Mouse (Mus musculus) heart, embryonic 12.5 days (tissue): ENCODE results near the gene Foxc2. TPM values are rescaled to one million over a fixed set of nuclear protein-coding genes. Genes with fewer than 3 reads are reported as not detected.

Experiments used
- ATAC-seq: fragments of 200-750 bp; cut with Nextera tagmentation; 2 replicates; pipeline ENCODE4 v1.8.0; 2017; ENCODE audit warnings: moderate TSS enrichment, moderate library complexity; ENCODE audit not compliant: insufficient number of reproducible peaks, low FRiP score
- H3K27ac ChIP-seq: fragments of 300-500 bp; sonication (generic); 2 replicates; pipeline ENCODE4 v1.5.1; 2016; ENCODE audit warnings: mild to moderate bottlenecking, moderate library complexity; ENCODE audit not compliant: poor library complexity, severe bottlenecking
- H3K27me3 ChIP-seq: fragments of 300-500 bp; sonication (generic); replicated peaks from 2 replicates; pipeline ENCODE4 v1.6.1; 2016; ENCODE audit warnings: mild to moderate bottlenecking, moderate library complexity
- H3K36me3 ChIP-seq: fragments of 300-500 bp; sonication (generic); 2 replicates; pipeline ENCODE4 v1.6.1; 2016; ENCODE audit warnings: mild to moderate bottlenecking, moderate library complexity
- H3K4me1 ChIP-seq: fragments of 300-500 bp; sonication (generic); replicated peaks from 2 replicates; pipeline ENCODE4 v1.6.1; 2016; ENCODE audit warnings: mild to moderate bottlenecking
- H3K4me2 ChIP-seq: fragments of 300-500 bp; sonication (generic); 2 replicates; pipeline ENCODE4 v1.6.1; 2016; ENCODE audit warnings: mild to moderate bottlenecking, moderate library complexity
- H3K4me3 ChIP-seq: fragments of 300-500 bp; sonication (generic); 2 replicates; pipeline ENCODE4 v1.5.1; 2016; ENCODE audit warnings: mild to moderate bottlenecking
- H3K9ac ChIP-seq: fragments of 300-500 bp; sonication (generic); 2 replicates; pipeline ENCODE4 v1.6.1; 2016; ENCODE audit warnings: mild to moderate bottlenecking, moderate library complexity
- H3K9me3 ChIP-seq: fragments of 300-500 bp; sonication (generic); replicated peaks from 2 replicates; pipeline ENCODE4 v1.6.1; 2016; ENCODE audit warnings: mild to moderate bottlenecking, moderate library complexity
- WGBS: fragments of 180-500 bp; shearing (Covaris S2); methylation state at CpG from one replicate; pipeline ENCODE4 v1.1.7; 2016; 5-methylcytosine and 5-hydroxymethylcytosine counted together
- polyA plus RNA-seq: library from polyadenylated mRNA; unstranded; fragments of >200 nt; fragmentation: Nextera tagmentation; extraction: Ambion mirVana; gene quantifications from 2 replicates; pipeline ENCODE4 v1.2.1, GENCODE M21; 2016

The Foxc2 gene
- polyA plus RNA-seq, 1 experiment from 2014 or later: 20.8 TPM

DNA sequence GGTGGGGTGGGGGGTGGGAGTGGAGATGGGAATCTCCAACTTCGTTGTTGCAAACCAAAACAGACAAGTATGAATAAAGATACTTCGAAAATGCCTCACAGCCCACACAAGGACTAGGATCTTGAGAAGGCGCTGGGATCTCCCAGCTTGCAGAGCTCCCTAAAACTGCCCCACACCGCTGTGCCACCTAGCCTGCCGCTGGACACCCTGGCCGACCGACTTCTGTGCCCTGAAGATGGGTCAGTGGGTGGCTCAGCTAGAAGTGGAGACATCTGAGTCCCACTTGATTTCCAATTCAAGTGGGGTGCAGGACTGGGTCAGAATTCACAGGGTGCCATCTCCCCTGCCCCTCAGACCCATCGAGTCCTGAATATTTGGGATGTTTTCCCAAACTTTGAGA, 5.7 kb downstream of the Foxc2 start:
- peak overlapping the region; percentile 67 for H3K4me2 ChIP-seq
- ATAC-seq: no peak
- H3K4me3 ChIP-seq: peak overlapping the region; percentile 76
- no peaks in the 10 kb centered on the region for H3K9me3 ChIP-seq
- H3K4me1 ChIP-seq: peaks cover 47% of the 10 kb centered on the region
- H3K9ac ChIP-seq: peak overlapping the region; percentile 48; the same call in 1 of the 2 replicates
- H3K36me3 ChIP-seq: peaks cover 10% of the 10 kb centered on the region
- H3K27me3 ChIP-seq: peaks cover 82% of the 10 kb centered on the region
- H3K27ac ChIP-seq: no peak overlapping the region
- WGBS: 38% methylated on average over 8 of the region's 8 CpGs

DNA sequence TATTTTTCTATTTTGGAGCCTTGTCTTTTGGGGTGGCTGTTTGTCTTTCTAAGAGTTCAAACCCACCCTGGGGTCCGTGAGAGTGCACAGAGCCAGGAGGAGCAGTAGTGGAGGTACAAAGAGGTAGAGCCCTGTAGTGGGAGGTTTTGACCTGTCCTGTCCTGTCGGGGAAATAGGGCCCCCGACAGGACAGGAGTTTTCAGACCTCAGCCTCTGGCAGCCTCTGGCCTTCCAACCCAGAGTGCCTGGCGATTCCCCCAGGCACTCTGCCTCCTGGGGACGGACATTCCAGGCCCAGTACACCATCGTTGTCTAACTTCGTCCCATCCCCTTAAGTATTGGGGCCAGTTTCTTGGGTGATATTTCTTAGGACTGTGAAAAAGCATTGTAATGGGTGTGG, 6.4 kb downstream of the Foxc2 start:
- no peak for ATAC-seq
- Histone ChIP-seq H3K9me3 (no peaks in the 10 kb centered on the region), H3K36me3 (peaks cover 10% of the 10 kb centered on the region), H3K27me3 (peaks cover 82% of the 10 kb centered on the region), H3K4me3 (no peak overlapping the region), H3K9ac (0 out of 2 replicates have a peak overlapping the region, but pooled peaks have one; percentile 48), H3K4me1 (peaks cover 51% of the 10 kb centered on the region), H3K4me2 (peak overlapping the region; percentile 67; the same call in 1 of the 2 replicates), H3K27ac (no peak overlapping the region)
- 33% methylated on average over 7 of the region's 7 CpGs for WGBS

DNA sequence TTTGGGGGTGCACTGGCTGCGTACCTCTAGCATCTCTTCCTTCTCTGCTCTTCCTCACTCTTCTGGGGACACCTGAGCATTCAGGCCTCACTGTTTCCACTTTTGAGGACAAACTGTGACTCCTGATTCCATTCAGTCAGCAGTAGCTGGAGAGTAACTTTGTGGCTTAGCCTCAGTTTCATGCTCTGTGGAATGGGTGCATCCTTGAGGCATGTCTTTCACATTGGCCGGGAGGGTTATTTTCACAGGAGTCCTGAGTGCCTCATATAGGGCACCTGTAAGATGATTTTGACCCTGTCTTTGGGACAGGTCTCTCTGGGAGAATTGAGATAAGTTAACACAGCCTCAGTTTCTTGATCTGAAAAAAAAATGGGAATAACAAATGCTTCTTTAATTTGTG, 7.1 kb downstream of the Foxc2 start:
- peaks cover 54% of the 10 kb centered on the region for H3K4me1 ChIP-seq
- no peak overlapping the region for H3K4me3 ChIP-seq
- H3K27me3 ChIP-seq: peaks cover 79% of the 10 kb centered on the region
- ATAC-seq: no peak
- no peak overlapping the region for H3K27ac ChIP-seq
- 0 out of 2 replicates have a peak overlapping the region, but pooled peaks have one; percentile 67 for H3K4me2 ChIP-seq
- WGBS: 80% methylated on average over 2 of the region's 2 CpGs
- H3K9ac ChIP-seq: no peak overlapping the region
- peaks cover 10% of the 10 kb centered on the region for H3K36me3 ChIP-seq
- H3K9me3 ChIP-seq: no peaks in the 10 kb centered on the region

DNA sequence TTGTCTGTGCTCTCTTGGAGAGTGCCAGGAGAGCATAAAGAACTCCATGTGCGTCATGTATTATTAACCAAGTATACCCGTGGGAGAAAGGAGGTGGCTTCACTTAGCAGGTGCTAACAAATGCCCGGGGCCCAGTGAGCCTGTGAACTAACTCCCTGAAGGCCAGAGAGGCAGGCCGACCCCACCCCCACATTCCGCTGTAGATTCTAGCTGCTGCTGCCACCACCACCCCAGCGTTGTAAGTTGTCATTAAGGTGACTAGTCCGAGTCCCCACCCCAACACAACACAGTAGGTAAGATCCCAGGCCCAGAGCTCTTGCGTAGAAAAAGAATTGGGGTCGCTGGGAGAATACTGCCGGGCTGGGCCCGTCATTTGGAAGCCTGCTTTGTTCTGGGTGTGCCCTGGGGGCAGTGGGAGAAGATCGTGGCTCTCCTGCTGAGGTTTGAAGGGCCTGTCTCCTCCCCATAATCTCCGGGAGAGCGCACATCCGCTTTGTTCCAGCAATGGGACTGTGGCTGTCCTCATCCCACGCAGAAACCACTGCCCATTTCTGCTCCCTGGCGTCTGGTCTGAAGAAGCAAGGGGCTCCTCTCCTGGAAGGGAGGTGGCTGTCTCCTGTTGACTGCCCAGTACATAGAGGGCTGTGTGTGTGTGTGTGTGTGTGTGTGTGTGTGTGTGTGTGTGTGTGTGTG, 8.7 kb downstream of the Foxc2 start:
- H3K4me3 ChIP-seq: peak overlapping the region; percentile 45; the same call in 1 of the 2 replicates
- peaks cover 10% of the 10 kb centered on the region for H3K36me3 ChIP-seq
- peak; percentile 52 for ATAC-seq
- peak overlapping the region; percentile 82 for H3K27ac ChIP-seq
- H3K4me2 ChIP-seq: peak overlapping the region; percentile 78
- peaks cover 91% of the 10 kb centered on the region for H3K27me3 ChIP-seq
- H3K9me3 ChIP-seq: no peaks in the 10 kb centered on the region
- peak overlapping the region; percentile 62; the same call in 1 of the 2 replicates for H3K9ac ChIP-seq
- peaks cover 68% of the 10 kb centered on the region for H3K4me1 ChIP-seq
- WGBS: 4% methylated on average over 17 of the region's 17 CpGs

DNA sequence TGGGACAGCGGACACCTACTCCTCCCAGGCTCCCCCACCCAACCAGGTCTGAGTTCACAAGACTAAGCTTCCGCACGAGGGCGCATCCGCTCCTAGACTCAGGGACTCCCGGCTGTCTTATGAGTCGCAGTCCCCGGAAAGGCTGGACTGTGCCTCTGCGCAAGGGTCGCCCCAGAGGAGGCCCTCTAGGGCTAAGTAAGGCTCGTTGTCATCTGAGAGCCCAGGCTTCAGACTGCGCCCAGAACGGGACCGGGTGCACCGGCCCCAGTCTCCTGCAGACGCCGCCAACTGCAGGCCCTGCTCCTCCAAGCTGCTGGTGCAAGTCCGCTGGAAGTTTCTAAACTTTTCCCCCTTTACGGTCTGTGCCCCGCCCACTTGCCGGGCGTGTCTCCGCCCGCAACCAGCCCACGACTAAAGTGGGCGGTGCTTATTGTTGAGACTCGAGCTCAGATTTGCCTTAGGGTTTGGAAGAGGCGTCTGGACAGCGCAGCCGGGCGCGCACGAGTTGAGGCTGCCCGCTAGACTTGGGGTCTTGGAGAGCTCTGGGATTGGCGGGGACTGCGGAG, 9.4 kb downstream of the Foxc2 start:
- H3K27me3 ChIP-seq: peaks cover 91% of the 10 kb centered on the region
- 0% methylated on average over 33 of the region's 36 CpGs for WGBS
- peak; percentile 77 for ATAC-seq
- H3K4me2 ChIP-seq: peak overlapping the region; percentile 78
- no peaks in the 10 kb centered on the region for H3K9me3 ChIP-seq
- peak overlapping the region; percentile 45 for H3K4me3 ChIP-seq
- peak overlapping the region; percentile 82 for H3K27ac ChIP-seq
- peaks cover 68% of the 10 kb centered on the region for H3K4me1 ChIP-seq
- peaks cover 10% of the 10 kb centered on the region for H3K36me3 ChIP-seq
- H3K9ac ChIP-seq: peak overlapping the region; percentile 62

DNA sequence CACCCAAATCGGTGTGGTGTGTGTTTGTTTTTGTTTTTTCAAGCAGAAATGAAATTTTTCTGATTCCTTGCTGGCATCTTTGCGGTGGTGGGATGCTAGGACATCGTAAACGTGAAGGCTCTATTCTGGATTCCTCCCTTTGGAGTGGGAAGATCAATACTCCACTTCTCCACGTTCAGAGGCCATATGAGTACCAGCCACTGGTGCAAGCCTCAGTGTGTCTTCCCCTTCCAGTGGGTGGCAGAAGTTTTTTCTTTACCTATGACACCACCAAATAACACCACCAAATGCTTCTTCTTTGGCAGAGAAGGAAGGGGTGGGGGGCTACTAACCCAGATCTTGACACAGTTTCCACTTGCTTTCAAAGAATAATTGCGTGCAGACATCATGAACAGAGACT, 10.2 kb downstream of the Foxc2 start:
- 12% methylated on average over 6 of the region's 6 CpGs for WGBS
- Histone ChIP-seq H3K4me3 (peak overlapping the region; percentile 45), H3K27me3 (peaks cover 89% of the 10 kb centered on the region), H3K9me3 (no peaks in the 10 kb centered on the region), H3K36me3 (peaks cover 10% of the 10 kb centered on the region), H3K9ac (peak overlapping the region; percentile 62), H3K4me2 (peak overlapping the region; percentile 78), H3K4me1 (peaks cover 66% of the 10 kb centered on the region), H3K27ac (no peak overlapping the region)
- no peak for ATAC-seq

DNA sequence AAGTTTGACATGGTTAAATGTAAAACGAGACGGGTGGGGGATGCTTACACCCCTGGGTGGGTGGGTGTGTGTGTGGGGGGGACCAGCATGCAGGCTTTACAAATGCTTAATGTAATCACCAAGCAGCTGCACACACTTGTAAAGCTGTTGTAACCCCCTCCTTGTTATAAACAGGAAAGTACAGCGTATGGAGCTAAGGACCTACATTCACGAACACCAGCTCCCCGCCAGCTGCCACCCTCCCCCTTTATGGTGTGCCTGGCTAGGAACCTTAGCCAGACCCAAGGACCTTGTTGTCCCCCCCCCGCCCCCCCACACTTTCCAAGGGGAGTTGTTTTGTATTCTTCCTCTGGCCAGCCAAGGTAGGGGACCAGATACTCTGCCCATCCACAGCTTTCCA, 10.7 kb downstream of the Foxc2 start:
- Histone ChIP-seq H3K4me2 (peak overlapping the region; percentile 78), H3K4me1 (peaks cover 61% of the 10 kb centered on the region), H3K9me3 (no peaks in the 10 kb centered on the region), H3K36me3 (peaks cover 10% of the 10 kb centered on the region), H3K9ac (no peak overlapping the region), H3K4me3 (peak overlapping the region; percentile 14; the same call in 1 of the 2 replicates), H3K27ac (no peak overlapping the region), H3K27me3 (peaks cover 86% of the 10 kb centered on the region)
- WGBS: 23% methylated on average over 6 of the region's 6 CpGs
- ATAC-seq: no peak

DNA sequence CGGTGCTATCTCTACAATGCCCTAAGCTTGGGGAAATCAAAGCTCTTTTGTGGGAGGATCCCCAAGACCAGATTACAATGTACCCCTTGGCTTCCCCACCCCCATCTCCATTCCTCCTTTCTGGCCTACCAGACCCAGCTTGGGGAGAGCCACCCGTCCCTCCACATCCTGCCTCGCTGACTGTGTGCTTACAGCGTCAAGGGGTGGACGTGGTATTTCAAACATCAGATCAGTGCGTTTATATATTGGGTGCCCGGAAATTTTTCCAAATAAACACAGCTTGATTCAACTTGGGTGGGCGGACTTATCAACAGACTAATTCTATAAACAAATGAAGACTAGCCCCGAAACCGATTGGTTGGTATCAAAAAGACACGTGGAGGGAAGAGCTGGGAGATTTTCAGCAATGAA, 11.3 kb downstream of the Foxc2 start:
- H3K4me2 ChIP-seq: peak overlapping the region; percentile 78
- 14% methylated on average over 11 of the region's 11 CpGs for WGBS
- peaks cover 87% of the 10 kb centered on the region for H3K27me3 ChIP-seq
- no peak overlapping the region for H3K9ac ChIP-seq
- H3K9me3 ChIP-seq: no peaks in the 10 kb centered on the region
- peaks cover 57% of the 10 kb centered on the region for H3K4me1 ChIP-seq
- no peak for ATAC-seq
- no peak overlapping the region for H3K27ac ChIP-seq
- no peak overlapping the region for H3K4me3 ChIP-seq
- H3K36me3 ChIP-seq: peaks cover 9% of the 10 kb centered on the region

DNA sequence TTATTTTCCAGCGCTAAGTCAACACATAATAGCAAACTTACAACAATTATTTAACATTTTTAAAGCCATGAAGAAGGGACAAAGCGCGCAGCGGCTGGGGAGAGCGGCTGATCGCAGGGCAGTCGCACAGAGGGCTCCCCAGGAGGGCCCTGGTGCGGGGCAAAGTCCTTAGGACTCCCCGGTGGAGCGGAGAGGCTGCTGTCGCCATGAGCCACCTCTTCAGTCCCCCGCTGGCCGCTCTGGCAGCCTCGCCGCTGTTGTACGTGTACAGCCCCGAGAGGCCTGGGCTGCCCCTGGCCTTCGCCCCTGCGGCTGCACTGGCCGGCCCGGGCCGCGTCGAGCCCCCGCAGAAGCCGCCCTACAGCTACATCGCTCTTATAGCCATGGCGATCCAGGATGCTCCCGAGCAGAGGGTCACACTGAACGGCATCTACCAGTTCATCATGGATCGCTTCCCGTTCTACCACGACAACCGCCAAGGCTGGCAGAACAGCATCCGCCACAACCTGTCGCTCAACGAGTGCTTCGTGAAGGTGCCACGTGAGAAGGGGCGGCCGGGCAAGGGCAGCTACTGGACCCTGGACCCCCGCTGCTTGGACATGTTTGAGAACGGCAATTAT, 11.9 kb downstream of the Foxc2 start, which contains the start of gene Foxl1:
Foxl1 (plus strand) TSS at position 185 of the 620 bp plus-strand sequence.
- H3K4me3 ChIP-seq: peak within 1 kb of the TSS; percentile 29
- no peaks in the 10 kb centered on the region for H3K9me3 ChIP-seq
- peaks cover 84% of the 10 kb centered on the region for H3K27me3 ChIP-seq
- peak within 1 kb of the TSS; percentile 78 for H3K4me2 ChIP-seq
- no peak for ATAC-seq
- H3K9ac ChIP-seq: peak within 1 kb of the TSS; percentile 46
- no peak within 1 kb of the TSS for H3K27ac ChIP-seq
- 4% methylated on average over 43 of the region's 43 CpGs for WGBS
- peaks cover 52% of the 10 kb centered on the region for H3K4me1 ChIP-seq
- H3K36me3 ChIP-seq: peaks cover 3% of the 10 kb centered on the region

DNA sequence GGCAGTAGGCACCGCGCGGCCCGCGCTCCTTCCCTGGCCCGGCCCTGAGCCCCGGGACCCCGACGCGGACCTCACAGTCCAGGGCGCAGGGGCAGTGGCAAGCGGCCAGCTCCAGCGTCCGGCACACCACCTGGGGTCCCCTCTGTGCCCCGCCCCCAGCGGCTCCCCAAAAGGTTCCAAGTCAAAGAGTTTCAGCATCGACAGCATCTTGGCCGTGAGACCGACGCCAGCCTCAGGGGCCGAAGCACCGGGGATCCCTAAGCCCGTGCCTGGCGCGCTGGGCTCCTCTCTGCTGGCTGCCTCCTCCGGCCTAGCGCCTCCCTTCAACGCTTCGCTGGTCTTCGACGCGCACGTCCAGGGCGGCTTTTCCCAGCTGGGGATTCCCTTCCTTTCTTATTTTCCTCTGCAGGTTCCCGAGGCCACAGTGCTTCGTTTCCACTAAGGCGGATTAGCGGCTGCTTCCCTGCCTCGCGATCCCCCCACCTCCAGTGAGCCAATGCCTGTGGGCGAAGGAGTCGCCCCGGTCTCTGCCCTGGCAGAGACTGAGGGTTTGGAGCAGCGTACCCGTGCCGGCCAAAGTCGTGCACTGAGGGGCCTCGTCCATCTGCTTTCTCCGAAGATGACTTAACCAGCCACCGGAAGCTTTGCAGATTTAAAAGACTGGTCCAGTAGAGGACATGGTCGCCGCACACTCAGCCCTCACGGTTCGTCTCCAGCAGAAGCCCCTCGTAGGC, 12.7 kb downstream of the Foxc2 start:
- no peak for ATAC-seq

More for the DNA sequence above, 12.7 kb downstream of the Foxc2 start:
- Histone ChIP-seq H3K4me1 (peaks cover 52% of the 10 kb centered on the region), H3K9me3 (no peaks in the 10 kb centered on the region), H3K9ac (peak overlapping the region; percentile 46), H3K4me3 (peak overlapping the region; percentile 29), H3K4me2 (peak overlapping the region; percentile 78), H3K27me3 (peaks cover 75% of the 10 kb centered on the region), H3K27ac (no peak overlapping the region), H3K36me3 (no peaks in the 10 kb centered on the region)
- WGBS: 7% methylated on average over 55 of the region's 55 CpGs
